Mouse (Mus musculus) heart, embryonic 14.5 days (tissue): Measurements from ENCODE around the gene Pea15a. TPM values are rescaled to one million over a fixed set of nuclear protein-coding genes. Genes with fewer than 3 reads are reported as not detected.

Source experiments
- ATAC-seq: fragments of 200-750 bp; cut with Nextera tagmentation; 2 replicates; pipeline ENCODE4 v1.8.0; 2017; ENCODE audit warnings: low read depth, moderate TSS enrichment; ENCODE audit not compliant: insufficient number of reproducible peaks, insufficient read depth, low FRiP score
- H3K27ac ChIP-seq, 2 experiments: fragments of 200-500 bp in 1 of 2; fragments of 300-500 bp in 1 of 2; sonication (generic) in 1 of 2; replicated peaks in 1 of 2; 2 replicates each; pipeline ENCODE4 v1.5.1; 2012 to 2014; ENCODE audit warnings: low read depth in 2 of 2, low read length in 2 of 2, control low read depth in 1 of 2, mild to moderate bottlenecking in 1 of 2, mixed read lengths in 1 of 2; ENCODE audit not compliant: control insufficient read depth in 1 of 2, insufficient read depth in 1 of 2
- H3K27me3 ChIP-seq: fragments of 300-500 bp; sonication (generic); 2 replicates; pipeline ENCODE4 v1.6.1; 2014; ENCODE audit warnings: mild to moderate bottlenecking, low read length, control low read depth; ENCODE audit not compliant: control insufficient read depth, insufficient read depth
- H3K36me3 ChIP-seq: fragments of 300-500 bp; sonication (generic); 2 replicates; pipeline ENCODE4 v1.6.1; 2014; ENCODE audit warnings: mild to moderate bottlenecking, control low read depth, low read length, mixed read lengths; ENCODE audit not compliant: control insufficient read depth, insufficient read depth
- H3K4me1 ChIP-seq, 2 experiments: fragments of 200-500 bp in 1 of 2; fragments of 300-500 bp in 1 of 2; sonication (generic) in 1 of 2; 2 replicates each; pipeline ENCODE4 v1.6.1; 2012 to 2014; ENCODE audit warnings: low read length in 2 of 2, control low read depth in 1 of 2, mixed read lengths in 1 of 2; ENCODE audit not compliant: control insufficient read depth in 2 of 2, insufficient read depth in 2 of 2
- H3K4me2 ChIP-seq: fragments of 300-500 bp; sonication (generic); 2 replicates; pipeline ENCODE4 v1.6.1; 2014; ENCODE audit warnings: mild to moderate bottlenecking, low read length
- H3K4me3 ChIP-seq, 2 experiments: fragments of 200-500 bp in 1 of 2; fragments of 300-500 bp in 1 of 2; sonication (generic) in 1 of 2; 2 replicates each; pipeline ENCODE4 v1.5.1; 2012 to 2014; ENCODE audit warnings: low read length in 2 of 2, mild to moderate bottlenecking in 2 of 2, control low read depth in 1 of 2, low read depth in 1 of 2, moderate library complexity in 1 of 2; ENCODE audit not compliant: control insufficient read depth in 1 of 2, insufficient read depth in 1 of 2
- H3K9ac ChIP-seq: fragments of 300-500 bp; sonication (generic); 2 replicates; pipeline ENCODE4 v1.6.1; 2014; ENCODE audit warnings: mild to moderate bottlenecking, low read length
- H3K9me3 ChIP-seq: fragments of 300-500 bp; sonication (generic); 2 replicates; pipeline ENCODE4 v1.6.1; 2016; ENCODE audit warnings: low read length, control low read depth; ENCODE audit not compliant: control insufficient read depth
- WGBS: fragments of 180-500 bp; shearing (Covaris S2); extraction: QIAGEN DNeasy Blood & Tissue Kit; methylation state at CpG from one replicate; pipeline ENCODE4 v1.1.7; 2014; 5-methylcytosine and 5-hydroxymethylcytosine counted together
- polyA plus RNA-seq: library from polyadenylated mRNA; unstranded; fragments of >200 nt; fragmentation: Nextera tagmentation; extraction: Ambion mirVana; gene quantifications from 2 replicates; pipeline ENCODE4 v1.2.1, GENCODE M21; 2014

Gene Pea15a
- polyA plus RNA-seq, 1 experiment from 2014 or later, result 166 TPM

GRCm38 (mm10) chr1:172203566-172203965, 3.0 kb downstream of the Pea15a start:
- no peak for ATAC-seq

GRCm38 (mm10) chr1:172202894-172203522, 3.6 kb downstream of the Pea15a start:
- Histone ChIP-seq H3K4me1 (peaks cover 50 to 69% of the 10 kb centered on the region in 2 experiments), H3K4me2 (peak overlapping the region; percentile 72), H3K9me3 (no peaks in the 10 kb centered on the region), H3K36me3 (peaks cover 41% of the 10 kb centered on the region), H3K27ac (peak overlapping the region; percentile 57 to 92), H3K27me3 (no peaks in the 10 kb centered on the region), H3K4me3 (0 out of 4 replicates have a peak overlapping the region, but pooled peaks of 1 of the 2 experiments have one; percentile 11), H3K9ac (peak overlapping the region; percentile 57)
- WGBS, result 30% methylated on average over 2 of the region's 2 CpGs
- no peak for ATAC-seq

More at GRCm38 (mm10) chr1:172203566-172203965, 3.0 kb downstream of the Pea15a start:
- no peaks in the 10 kb centered on the region for H3K27me3 ChIP-seq
- peak overlapping the region; percentile 57 to 92 for H3K27ac ChIP-seq
- peak overlapping the region; percentile 42 for H3K9ac ChIP-seq
- H3K4me1 ChIP-seq, result peaks cover 50 to 69% of the 10 kb centered on the region in 2 experiments
- peaks cover 35% of the 10 kb centered on the region for H3K36me3 ChIP-seq
- H3K4me2 ChIP-seq, result peak overlapping the region; percentile 72
- WGBS, result 21% methylated on average over 4 of the region's 4 CpGs
- no peaks in the 10 kb centered on the region for H3K9me3 ChIP-seq
- H3K4me3 ChIP-seq, result no peak overlapping the region

- ATAC-seq, result no peak
- 12% methylated on average over 14 of the region's 14 CpGs for WGBS
- Histone ChIP-seq H3K4me2 (peak overlapping the region; percentile 72), H3K4me1 (peaks cover 47 to 64% of the 10 kb centered on the region in 2 experiments), H3K27ac (peak overlapping the region; percentile 68 to 92), H3K27me3 (no peaks in the 10 kb centered on the region), H3K4me3 (peak overlapping the region in 1 of 2 experiments; percentile 11; a peak in 1 of 4 replicates), H3K9ac (peak overlapping the region; percentile 57), H3K9me3 (no peaks in the 10 kb centered on the region), H3K36me3 (peaks cover 49% of the 10 kb centered on the region)
Observed at GRCm38 (mm10) chr1:172201967-172202880, 4.4 kb downstream of the Pea15a start.

- Histone ChIP-seq H3K9ac (no peak overlapping the region), H3K4me3 (no peak overlapping the region), H3K4me2 (peak overlapping the region; percentile 12; the same call in 1 of the 2 replicates), H3K9me3 (no peaks in the 10 kb centered on the region), H3K27me3 (no peaks in the 10 kb centered on the region), H3K27ac (peak overlapping the region; percentile 49 to 92), H3K36me3 (peaks cover 61% of the 10 kb centered on the region), H3K4me1 (peaks cover 42 to 55% of the 10 kb centered on the region in 2 experiments)
- 40% methylated on average over 7 of the region's 7 CpGs for WGBS
- peak; percentile 20; the same call in 1 of the 2 replicates for ATAC-seq
Observed at GRCm38 (mm10) chr1:172200871-172201447, 5.6 kb downstream of the Pea15a start.

GRCm38 (mm10) chr1:172200161-172200560, 6.4 kb downstream of the Pea15a start:
- Histone ChIP-seq H3K4me3 (no peak overlapping the region), H3K4me2 (no peak overlapping the region), H3K36me3 (peaks cover 69% of the 10 kb centered on the region), H3K4me1 (peaks cover 36 to 47% of the 10 kb centered on the region in 2 experiments), H3K27me3 (no peaks in the 10 kb centered on the region), H3K27ac (0 out of 4 replicates have a peak overlapping the region, but pooled peaks of 1 of the 2 experiments have one; percentile 14), H3K9me3 (no peaks in the 10 kb centered on the region), H3K9ac (no peak overlapping the region)
- 77% methylated on average over 5 of the region's 5 CpGs for WGBS
- no peak for ATAC-seq

GRCm38 (mm10) chr1:172198996-172199395, 7.6 kb downstream of the Pea15a start:
- H3K27me3 ChIP-seq, result no peaks in the 10 kb centered on the region
- H3K4me3 ChIP-seq, result no peak overlapping the region
- peaks cover 79% of the 10 kb centered on the region for H3K36me3 ChIP-seq
- 85% methylated on average over 4 of the region's 4 CpGs for WGBS
- no peak overlapping the region for H3K27ac ChIP-seq
- H3K4me1 ChIP-seq, result peaks cover 29 to 36% of the 10 kb centered on the region in 2 experiments
- no peak overlapping the region for H3K4me2 ChIP-seq
- no peak overlapping the region for H3K9ac ChIP-seq
- no peak for ATAC-seq
- H3K9me3 ChIP-seq, result no peaks in the 10 kb centered on the region

GRCm38 (mm10) chr1:172198316-172198715, 8.3 kb downstream of the Pea15a start:
- Histone ChIP-seq H3K36me3 (peaks cover 84% of the 10 kb centered on the region), H3K4me2 (no peak overlapping the region), H3K27ac (no peak overlapping the region), H3K27me3 (no peaks in the 10 kb centered on the region), H3K9ac (no peak overlapping the region), H3K4me1 (peaks cover 23 to 29% of the 10 kb centered on the region in 2 experiments), H3K9me3 (no peaks in the 10 kb centered on the region), H3K4me3 (no peak overlapping the region)
- ATAC-seq, result no peak
- WGBS, result 85% methylated on average over 8 of the region's 8 CpGs
